Mouse (Mus musculus) embryonic facial prominence, embryonic 14.5 days (tissue): Measurements from ENCODE around the gene Olfr1122. TPM values are rescaled to one million over a fixed set of nuclear protein-coding genes. Genes with fewer than 3 reads are reported as not detected.

Experiments used
- ATAC-seq: fragments of 200-750 bp; cut with Nextera tagmentation; 2 replicates; pipeline ENCODE4 v1.8.0; 2017; ENCODE audit warnings: low read depth, moderate number of reproducible peaks, moderate TSS enrichment
- DNase-seq: peaks from one replicate; pipeline ENCODE4 v3.0.0-alpha.2; 2015; ENCODE audit warnings: low spot score
- H3K27ac ChIP-seq: fragments of 300-500 bp; sonication (generic); replicated peaks from 2 replicates; pipeline ENCODE4 v1.5.1; 2014; ENCODE audit warnings: low read depth, mild to moderate bottlenecking, low read length, moderate library complexity
- H3K27me3 ChIP-seq: fragments of 300-500 bp; sonication (generic); replicated peaks from 2 replicates; pipeline ENCODE4 v1.6.1; 2014; ENCODE audit warnings: low read length; ENCODE audit not compliant: control insufficient read depth, insufficient read depth
- H3K36me3 ChIP-seq: fragments of 300-500 bp; sonication (generic); 2 replicates; pipeline ENCODE4 v1.6.1; 2014; ENCODE audit warnings: low read length, mixed read lengths; ENCODE audit not compliant: control insufficient read depth, insufficient read depth
- H3K4me1 ChIP-seq: fragments of 300-500 bp; sonication (generic); 2 replicates; pipeline ENCODE4 v1.6.1; 2014; ENCODE audit warnings: antibody characterized with exemption, low read length; ENCODE audit not compliant: control insufficient read depth, insufficient read depth
- H3K4me2 ChIP-seq: fragments of 300-500 bp; sonication (generic); 2 replicates; pipeline ENCODE4 v1.6.1; 2014; ENCODE audit warnings: low read depth, mild to moderate bottlenecking, low read length, moderate library complexity, mixed read lengths
- H3K4me3 ChIP-seq: fragments of 300-500 bp; sonication (generic); 2 replicates; pipeline ENCODE4 v1.5.1; 2014; ENCODE audit warnings: low read depth, mild to moderate bottlenecking, low read length
- H3K9ac ChIP-seq: fragments of 300-500 bp; sonication (generic); 2 replicates; pipeline ENCODE4 v1.6.1; 2014; ENCODE audit warnings: low read depth, mild to moderate bottlenecking, low read length, moderate library complexity, mixed read lengths
- H3K9me3 ChIP-seq: fragments of 300-500 bp; sonication (generic); 2 replicates; pipeline ENCODE4 v1.6.1; 2016; ENCODE audit warnings: low read length; ENCODE audit not compliant: control insufficient read depth
- WGBS: fragments of 180-500 bp; shearing (Covaris S2); extraction: QIAGEN DNeasy Blood & Tissue Kit; methylation state at CpG from one replicate; pipeline ENCODE4 v1.1.7; 2014; 5-methylcytosine and 5-hydroxymethylcytosine counted together
- polyA plus RNA-seq: library from polyadenylated mRNA; unstranded; fragments of >200 nt; fragmentation: Nextera tagmentation; extraction: Ambion mirVana; gene quantifications from 2 replicates; pipeline ENCODE4 v1.2.1, GENCODE M21; 2014

Olfr1122 gene
- polyA plus RNA-seq, 1 experiment from 2014 or later = not detected

DNA sequence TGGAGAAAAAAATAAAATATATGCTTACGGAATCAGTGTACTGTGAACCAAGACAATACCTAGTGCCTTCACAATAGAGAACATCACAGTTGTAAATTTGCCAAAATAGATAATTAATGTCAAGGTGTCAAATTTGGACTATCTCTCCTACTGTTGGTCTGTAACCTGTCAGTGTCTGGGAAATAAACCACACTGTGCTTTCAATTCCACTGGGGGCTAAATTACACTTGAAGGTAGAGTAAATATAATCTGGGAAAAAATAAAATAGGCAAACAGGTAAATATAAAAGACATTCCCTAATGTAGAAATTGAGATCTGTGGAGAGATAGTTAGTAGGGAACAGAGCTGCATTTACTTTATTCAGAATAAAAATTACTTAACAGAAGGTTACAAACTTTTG is 44.3 kb downstream of the Olfr1122 start, which contains the start of gene Olfr1124:
Gene Olfr1124, plus strand, starts transcription at position 301 of the 400 bp plus-strand sequence.
- H3K4me3 ChIP-seq = no peak within 1 kb of the TSS
- no peak within 1 kb of the TSS for H3K4me2 ChIP-seq
- H3K27ac ChIP-seq = no peak within 1 kb of the TSS
- no peak for DNase-seq
- no peaks in the 10 kb centered on the region for H3K27me3 ChIP-seq
- H3K9ac ChIP-seq = no peak within 1 kb of the TSS
- H3K36me3 ChIP-seq = no peaks in the 10 kb centered on the region
- ATAC-seq = no peak
- H3K9me3 ChIP-seq = no peaks in the 10 kb centered on the region
- no peaks in the 10 kb centered on the region for H3K4me1 ChIP-seq
- 90% methylated on average over 1 of the region's 1 CpGs for WGBS

DNA sequence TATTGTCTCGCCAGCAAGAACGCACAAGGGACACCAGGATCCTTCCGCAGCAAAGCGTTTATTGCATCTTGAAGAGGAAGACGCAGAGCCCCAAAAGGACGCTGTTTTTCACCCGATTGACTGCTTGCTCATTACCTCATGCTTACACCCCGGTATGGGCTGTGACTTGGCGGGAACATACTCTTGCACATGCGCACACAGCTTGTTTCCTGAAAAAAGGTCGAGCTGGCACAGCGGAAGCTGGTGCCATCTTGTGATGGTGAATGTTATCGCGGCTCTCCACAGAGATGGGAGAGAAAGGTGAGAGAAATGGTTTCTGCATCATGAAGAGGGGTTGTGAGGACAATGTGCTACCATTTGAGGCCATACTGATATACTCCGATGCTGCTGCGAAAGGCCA is 52.1 kb downstream of the Olfr1122 start:
- no peaks in the 10 kb centered on the region for H3K9me3 ChIP-seq
- no peaks in the 10 kb centered on the region for H3K27me3 ChIP-seq
- no peak overlapping the region for H3K9ac ChIP-seq
- no peak overlapping the region for H3K27ac ChIP-seq
- ATAC-seq (no peak), DNase-seq (no peak)
- no peaks in the 10 kb centered on the region for H3K36me3 ChIP-seq
- H3K4me2 ChIP-seq = no peak overlapping the region
- 90% methylated on average over 16 of the region's 16 CpGs for WGBS
- H3K4me3 ChIP-seq = no peak overlapping the region
- H3K4me1 ChIP-seq = no peaks in the 10 kb centered on the region

Other genes starting within 250 kb of the Olfr1122 start
- 0.06 TPM in 1 of 2 replicates, not detected in the other for gene Olfr1110, start 245.5 kb upstream of the Olfr1122 start, polyA plus RNA-seq
- gene Olfr1111, start 233.2 kb upstream of the Olfr1122 start, polyA plus RNA-seq = not detected in 2 replicates
- not detected in 2 replicates for gene Olfr1112, start 198.1 kb upstream of the Olfr1122 start, polyA plus RNA-seq
- not detected in 2 replicates for gene Olfr1113, start 176.9 kb upstream of the Olfr1122 start, polyA plus RNA-seq
- gene Olfr1115, start 137.8 kb upstream of the Olfr1122 start, polyA plus RNA-seq = 0.21 and 0.25 TPM in 2 replicates
- not detected in 2 replicates for gene Olfr1116, start 118.3 kb upstream of the Olfr1122 start, polyA plus RNA-seq
- not detected in 2 replicates for gene Olfr1118, start 78.3 kb upstream of the Olfr1122 start, polyA plus RNA-seq
- gene Olfr1120, start 31.0 kb upstream of the Olfr1122 start, polyA plus RNA-seq = not detected in 2 replicates
- gene Olfr1121, start 16.0 kb upstream of the Olfr1122 start, polyA plus RNA-seq = not detected in 2 replicates
- not detected in 2 replicates for gene Olfr1123, start 30.8 kb downstream of the Olfr1122 start, polyA plus RNA-seq
- gene Olfr1124, start 44.4 kb downstream of the Olfr1122 start, polyA plus RNA-seq = 0.07 TPM in 1 of 2 replicates, not detected in the other
- gene Olfr1126, start 68.1 kb downstream of the Olfr1122 start, polyA plus RNA-seq = not detected in 2 replicates
- not detected in 2 replicates for gene Pramel7, start 111.2 kb downstream of the Olfr1122 start, polyA plus RNA-seq
- gene Pramel6, start 120.7 kb downstream of the Olfr1122 start, polyA plus RNA-seq = not detected in 2 replicates
- not detected in 2 replicates for gene Olfr153, start 145.9 kb downstream of the Olfr1122 start, polyA plus RNA-seq
- not detected in 2 replicates for gene Olfr1128, start 159.7 kb downstream of the Olfr1122 start, polyA plus RNA-seq
- not detected in 2 replicates for gene Olfr1129, start 188.1 kb downstream of the Olfr1122 start, polyA plus RNA-seq
- gene Olfr1130, start 220.4 kb downstream of the Olfr1122 start, polyA plus RNA-seq = not detected in 2 replicates
- gene Olfr1131, start 241.3 kb downstream of the Olfr1122 start, polyA plus RNA-seq = not detected in 2 replicates